Mouse (Mus musculus) liver, adult 2 months (tissue): ENCODE results near the gene Prkcb. TPM values are rescaled to one million over a fixed set of nuclear protein-coding genes. Genes with fewer than 3 reads are reported as not detected.
A peak's percentile ranks its signal among the peaks of the same experiment; 100 is the strongest.

Experiments
- DNase-seq: peaks from one replicate; pipeline ENCODE4 v3.0.0-alpha.2; 2011; ENCODE audit warnings: low read depth, low spot score; ENCODE audit errors: extremely low read depth
- H3K27ac ChIP-seq: fragments of 200-500 bp; replicated peaks from 2 replicates; pipeline ENCODE4 v1.5.1; 2012; ENCODE audit warnings: low read depth, mild to moderate bottlenecking, control low read depth, inconsistent platforms, low read length; ENCODE audit not compliant: insufficient read depth
- H3K27me3 ChIP-seq: fragments of 200-500 bp; 2 replicates; pipeline ENCODE4 v1.6.1; 2012; ENCODE audit warnings: mild to moderate bottlenecking, moderate library complexity, low read length, inconsistent platforms; ENCODE audit not compliant: control insufficient read depth, insufficient read depth
- H3K36me3 ChIP-seq: fragments of 200-500 bp; 2 replicates; pipeline ENCODE4 v1.6.1; 2012; ENCODE audit warnings: low read length, inconsistent platforms; ENCODE audit not compliant: control insufficient read depth, insufficient read depth
- H3K4me1 ChIP-seq: fragments of 200-500 bp; 2 replicates; pipeline ENCODE4 v1.6.1; 2011; ENCODE audit warnings: low read length; ENCODE audit not compliant: control insufficient read depth, insufficient read depth
- H3K4me3 ChIP-seq: fragments of 200-500 bp; 2 replicates; pipeline ENCODE4 v1.5.1; 2011; ENCODE audit warnings: low read depth, mild to moderate bottlenecking, control low read depth, low read length, moderate library complexity; ENCODE audit not compliant: insufficient read depth
- H3K79me2 ChIP-seq: fragments of 200-500 bp; 2 replicates; pipeline ENCODE4 v1.6.1; 2012; ENCODE audit warnings: inconsistent platforms, mild to moderate bottlenecking, low read length, moderate library complexity; ENCODE audit not compliant: control insufficient read depth, insufficient read depth
- H3K9ac ChIP-seq: fragments of 200-500 bp; 2 replicates; pipeline ENCODE4 v1.6.1; 2012; ENCODE audit warnings: low read depth, mild to moderate bottlenecking, control low read depth, inconsistent platforms, low read length
- CTCF ChIP-seq: fragments of 200-500 bp; IDR thresholded peaks from 2 replicates; pipeline ENCODE4 v1.5.1; 2011; ENCODE audit warnings: low read depth, low read length, control low read depth
- POLR2A ChIP-seq: fragments of 200-500 bp; IDR thresholded peaks from 2 replicates; pipeline ENCODE4 v1.6.1; 2011; ENCODE audit warnings: low read length, control low read depth; ENCODE audit not compliant: insufficient read depth; ENCODE audit errors: extremely low read depth
- WGBS: fragments of 180-500 bp; shearing (Covaris S2); methylation state at CpG from one replicate; pipeline ENCODE4 v1.1.7; 2018; 5-methylcytosine and 5-hydroxymethylcytosine counted together
- polyA plus RNA-seq: library from polyadenylated mRNA; depleted of rRNA; stranded (reverse); fragments of >200 nt; gene quantifications from 2 replicates; pipeline ENCODE4 v1.2.3, GENCODE M21; 2012
- total RNA-seq: library from RNA; depleted of rRNA; stranded (reverse); fragments of >200 nt; gene quantifications from 2 replicates; pipeline ENCODE4 v1.2.3, GENCODE M21; 2014

Gene Prkcb
- total and polyA plus RNA-seq, 2 experiments: 2.5 to 3.7 TPM

- H3K27me3 ChIP-seq: no peaks in the 10 kb centered on the region
- TF ChIP-seq POLR2A (no peak), CTCF (no peak)
- H3K4me1 ChIP-seq: 0 out of 2 replicates have a peak, but pooled peaks cover 2% of the 10 kb centered on the region
- no peaks in the 10 kb centered on the region for H3K36me3 ChIP-seq
- H3K27ac ChIP-seq: no peak overlapping the region
- H3K9ac ChIP-seq: no peak overlapping the region
- DNase-seq: no peak
- 96% methylated on average over 1 of the region's 1 CpGs for WGBS
- H3K79me2 ChIP-seq: no peaks in the 10 kb centered on the region
- no peak overlapping the region for H3K4me3 ChIP-seq
Observed at GRCm38 (mm10) chr7:122386567-122386966, 98.0 kb downstream of the Prkcb start.

GRCm38 (mm10) chr7:122387896-122388295 is 99.3 kb downstream of the Prkcb start:
- H3K27ac ChIP-seq: no peak overlapping the region
- 88% methylated on average over 4 of the region's 4 CpGs for WGBS
- H3K27me3 ChIP-seq: no peaks in the 10 kb centered on the region
- TF ChIP-seq CTCF: no peak
- no peak for TF ChIP-seq POLR2A
- no peak for DNase-seq
- no peak overlapping the region for H3K9ac ChIP-seq
- H3K79me2 ChIP-seq: no peaks in the 10 kb centered on the region
- H3K4me1 ChIP-seq: 0 out of 2 replicates have a peak, but pooled peaks cover 2% of the 10 kb centered on the region
- H3K36me3 ChIP-seq: no peaks in the 10 kb centered on the region
- no peak overlapping the region for H3K4me3 ChIP-seq

DNA sequence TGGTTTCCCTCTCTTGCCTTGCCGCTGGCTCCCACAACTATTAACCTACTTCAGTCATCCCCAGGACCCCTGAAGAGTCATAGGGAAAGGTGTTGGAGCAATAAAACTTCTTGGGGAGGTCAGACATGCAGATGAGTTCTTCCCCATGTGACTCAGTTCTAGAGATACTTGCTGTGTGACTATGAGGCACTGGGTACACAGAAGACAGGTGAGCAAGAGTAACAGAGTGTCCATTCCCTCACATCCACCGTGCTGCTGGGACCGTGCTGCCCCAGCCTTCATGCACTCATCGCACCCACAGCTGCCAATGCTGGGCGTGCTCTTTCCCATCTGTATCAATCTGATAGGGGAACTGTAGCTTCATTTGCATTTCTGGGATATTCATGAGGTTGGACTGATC is 100.3 kb downstream of the Prkcb start:
- no peak for TF ChIP-seq CTCF
- TF ChIP-seq POLR2A: no peak
- Histone ChIP-seq H3K4me3 (no peak overlapping the region), H3K79me2 (no peaks in the 10 kb centered on the region), H3K9ac (no peak overlapping the region), H3K4me1 (0 out of 2 replicates have a peak, but pooled peaks cover 2% of the 10 kb centered on the region), H3K27ac (no peak overlapping the region), H3K36me3 (no peaks in the 10 kb centered on the region), H3K27me3 (no peaks in the 10 kb centered on the region)
- no peak for DNase-seq
- 84% methylated on average over 5 of the region's 5 CpGs for WGBS

GRCm38 (mm10) chr7:122389633-122390032 is 101.1 kb downstream of the Prkcb start:
- DNase-seq: no peak
- TF ChIP-seq POLR2A: no peak
- no peak for TF ChIP-seq CTCF
- Histone ChIP-seq H3K27ac (no peak overlapping the region), H3K36me3 (no peaks in the 10 kb centered on the region), H3K9ac (no peak overlapping the region), H3K79me2 (no peaks in the 10 kb centered on the region), H3K4me1 (0 out of 2 replicates have a peak, but pooled peaks cover 2% of the 10 kb centered on the region), H3K27me3 (no peaks in the 10 kb centered on the region), H3K4me3 (no peak overlapping the region)
- WGBS: 67% methylated on average over 6 of the region's 6 CpGs

DNA sequence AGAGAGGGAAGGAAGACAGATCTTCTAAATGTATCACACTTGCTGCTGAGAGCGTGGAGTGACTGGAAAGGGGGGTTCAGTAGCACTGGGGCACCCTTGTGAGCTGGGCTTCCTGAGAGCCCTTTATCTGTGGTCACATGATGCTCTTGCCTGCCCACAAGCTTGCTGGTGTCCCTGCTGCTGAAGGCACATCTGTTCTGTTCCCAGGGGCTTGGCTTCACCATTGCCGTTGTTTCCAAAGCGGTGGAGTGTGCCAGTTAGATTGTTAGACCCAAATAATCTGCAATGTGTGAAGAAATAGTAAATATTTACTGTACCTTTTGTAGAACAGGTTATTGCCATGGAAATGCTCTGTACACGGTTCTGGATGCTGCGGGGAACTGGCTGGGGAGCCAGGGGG is 101.6 kb downstream of the Prkcb start:
- DNase-seq: peak; percentile 3
- no peaks in the 10 kb centered on the region for H3K27me3 ChIP-seq
- no peak overlapping the region for H3K27ac ChIP-seq
- H3K36me3 ChIP-seq: no peaks in the 10 kb centered on the region
- H3K4me1 ChIP-seq: 0 out of 2 replicates have a peak, but pooled peaks cover 2% of the 10 kb centered on the region
- 24% methylated on average over 5 of the region's 5 CpGs for WGBS
- H3K79me2 ChIP-seq: no peaks in the 10 kb centered on the region
- no peak overlapping the region for H3K4me3 ChIP-seq
- TF ChIP-seq CTCF: no peak
- TF ChIP-seq POLR2A: no peak
- H3K9ac ChIP-seq: no peak overlapping the region

GRCm38 (mm10) chr7:122390683-122391082 is 102.1 kb downstream of the Prkcb start:
- no peak overlapping the region for H3K27ac ChIP-seq
- H3K36me3 ChIP-seq: no peaks in the 10 kb centered on the region
- no peak overlapping the region for H3K9ac ChIP-seq
- H3K79me2 ChIP-seq: no peaks in the 10 kb centered on the region
- H3K27me3 ChIP-seq: no peaks in the 10 kb centered on the region
- H3K4me3 ChIP-seq: no peak overlapping the region
- TF ChIP-seq POLR2A: no peak
- H3K4me1 ChIP-seq: 0 out of 2 replicates have a peak, but pooled peaks cover 2% of the 10 kb centered on the region
- DNase-seq: no peak
- WGBS: 65% methylated on average over 4 of the region's 4 CpGs
